ENCODE assay signal across 8 mouse cellular contexts in the genomic region with DNA sequence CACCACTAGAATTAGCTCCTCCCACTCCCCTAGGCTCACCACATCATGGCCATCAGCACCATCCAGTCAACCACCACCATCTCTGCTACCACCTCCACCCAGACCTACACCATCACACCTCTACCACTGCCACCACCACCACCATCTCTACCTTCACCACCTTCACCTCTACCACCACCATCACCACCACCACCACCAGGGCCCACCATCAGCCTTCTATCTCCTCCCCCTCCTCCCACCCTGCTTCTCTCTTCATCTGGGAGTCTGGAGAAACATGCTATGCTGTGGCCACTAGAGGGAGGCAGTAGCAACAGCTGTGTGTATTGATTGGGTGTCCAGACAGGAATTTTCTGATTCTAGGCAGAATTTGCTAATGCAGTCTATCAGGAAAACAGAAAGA. TPM values are rescaled to one million over a fixed set of nuclear protein-coding genes. Genes with fewer than 3 reads are reported as not detected.
DNase-seq lines count a peak whose midpoint lies in the region; TF ChIP-seq lines count a peak whose summit lies in the region.

No protein-coding gene starts in this region.

- DNase-seq in adrenal gland, postnatal 36 days: peak; percentile 8 to 35
- DNase-seq in adrenal gland, adult 2 months: no peak
- peak; percentile 61 for DNase-seq in 3T3-L1 (ENCODE audit: low read depth, low spot score)
- DNase-seq in embryo, embryonic 11 days: peak; percentile 75
- peak; percentile 4 for DNase-seq in induced T-regulatory cell, adult 2 months (ENCODE audit: low read depth)
- DNase-seq in lung, adult 2 months: no peak
- DNase-seq in right cerebral cortex, postnatal 10 days (ENCODE audit: low spot score in 2 of 2): peak; percentile 75 to 77
- DNase-seq in adrenal gland, postnatal 25 days: no peak

- H3K4me1 ChIP-seq in lung, adult 2 months (ENCODE audit: control insufficient read depth, insufficient read depth, low read length): no peaks in the 10 kb centered on the region

- TF ChIP-seq POLR2A in lung, adult 2 months (IDR thresholded peaks at IDR 0.05; ENCODE audit: borderline replicate concordance, extremely low read depth, low read depth, low read length): no peak

- TF ChIP-seq CTCF in lung, adult 2 months (IDR thresholded peaks at IDR 0.05; ENCODE audit: insufficient read depth, low read length): peak; percentile 42

- no peak overlapping the region for H3K4me3 ChIP-seq in lung, adult 2 months (replicated peaks; ENCODE audit: extremely low read depth, low read depth, low read length)

RNA-seq across cellular contexts. Expression of a gene that starts 47.9 kb away (rescaled TPM):
- total RNA-seq in adrenal gland, postnatal 36 days (2021): under 1 TPM; 0.20 TPM
- total RNA-seq in adrenal gland, adult 2 months (2021): 1 to 10 TPM in 1 of 2 experiments, not detected in 1; 1.5 TPM
- polyA plus RNA-seq in adrenal gland, adult 2 months (2012; rRNA removed): 0.04 and 0.07 TPM in 2 replicates
- polyA plus RNA-seq in lung, adult 2 months (2012; rRNA removed): 0.46 and 0.85 TPM in 2 replicates
- 0.21 and 0.24 TPM in 2 replicates for total RNA-seq in adrenal gland, postnatal 25 days (2021)

Comparison
In these comparisons a context has a peak if more than half of its experiments do, and no peak if none do; other contexts are left out.
1. DNase-seq: peak in adrenal gland, postnatal 36 days (2 of 2), 3T3-L1 (single experiment), embryo, embryonic 11 days (single experiment), induced T-regulatory cell, adult 2 months (single experiment) and right cerebral cortex, postnatal 10 days (2 of 2); none in adrenal gland, adult 2 months (single experiment), lung, adult 2 months (single experiment) and adrenal gland, postnatal 25 days (single experiment).